Comparison of ENCODE assay signal across 13 mouse cellular contexts in the genomic region with DNA sequence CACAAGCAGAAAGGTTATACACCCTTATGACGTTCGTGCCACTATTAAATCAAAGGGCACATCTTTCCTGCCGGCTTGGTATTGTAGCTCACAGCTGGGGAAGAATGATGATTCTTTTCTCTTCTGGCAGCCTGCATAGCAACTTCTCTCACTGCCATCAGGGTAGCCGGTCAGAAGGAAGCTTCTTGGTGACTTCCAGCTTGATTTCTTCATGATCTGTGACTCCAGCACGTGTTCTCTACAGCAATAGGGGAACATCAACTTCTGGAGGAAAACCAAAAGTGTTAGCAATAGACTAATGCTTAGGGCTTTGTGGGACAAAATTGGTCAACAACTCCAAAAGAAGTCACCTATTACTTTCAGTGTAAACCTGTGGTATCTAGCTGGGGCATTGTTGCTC.
"Had no signal": no experiment of that assay in that cellular context is flagged by ENCODE, and none has a peak within 500 bp of the region (broad histone marks: within the 10 kb centered on the region; RNA-seq: fewer than 3 reads in every experiment).

No protein-coding gene starts in this region.

- H3K27me3 ChIP-seq: limb, embryonic 12.5 days; liver, embryonic 13.5 days; midbrain, embryonic 15.5 days had no signal

- H3K9me3 ChIP-seq: limb, embryonic 12.5 days; liver, embryonic 13.5 days; midbrain, embryonic 15.5 days had no signal

- H3K4me3 ChIP-seq: limb, embryonic 12.5 days; liver, embryonic 13.5 days; midbrain, embryonic 15.5 days had no signal

- H3K9ac ChIP-seq: limb, embryonic 12.5 days; liver, embryonic 13.5 days; midbrain, embryonic 15.5 days had no signal

- H3K36me3 ChIP-seq: limb, embryonic 12.5 days; liver, embryonic 13.5 days; midbrain, embryonic 15.5 days had no signal

- H3K4me2 ChIP-seq: limb, embryonic 12.5 days; liver, embryonic 13.5 days; midbrain, embryonic 11.5 days; midbrain, embryonic 15.5 days had no signal

- H3K4me1 ChIP-seq: limb, embryonic 12.5 days; liver, embryonic 13.5 days; midbrain, embryonic 15.5 days had no signal

- DNase-seq: kidney, adult 8-10 months; kidney, postnatal 25 days; layer of hippocampus, adult 9-11 months; layer of hippocampus, postnatal 36 days; liver; liver, embryonic 13.5 days; lung, adult 18-20 months; right cerebral cortex, adult 18-20 months; right cerebral cortex, postnatal 25 days; thymus, postnatal 36 days had no signal

- H3K27ac ChIP-seq: limb, embryonic 12.5 days; liver, embryonic 13.5 days; midbrain, embryonic 15.5 days had no signal

- ATAC-seq: midbrain, embryonic 15.5 days had no signal
